Mouse (Mus musculus) stomach, embryonic 14.5 days (tissue): ENCODE measurements at regions not wholly inside any gene's neighbourhood (a gene's known extent, or its start where the extent isn't known, plus 50 kb on each side); places are given as distances from the start of the nearest gene placed in this dataset.

Experiments used
- ATAC-seq: fragments of 200-750 bp; cut with Nextera tagmentation; 2 replicates; pipeline ENCODE4 v1.8.0; 2017; ENCODE audit warnings: low read depth, moderate TSS enrichment; ENCODE audit not compliant: insufficient number of reproducible peaks, insufficient read depth, low FRiP score
- H3K27ac ChIP-seq: fragments of 300-500 bp; sonication (generic); 2 replicates; pipeline ENCODE4 v1.5.1; 2014; ENCODE audit warnings: mild to moderate bottlenecking, low read length, moderate library complexity, mixed read lengths
- H3K27me3 ChIP-seq: fragments of 300-500 bp; sonication (generic); 2 replicates; pipeline ENCODE4 v1.6.1; 2014; ENCODE audit warnings: low read length, control low read depth, mixed read lengths; ENCODE audit not compliant: control insufficient read depth, insufficient read depth
- H3K36me3 ChIP-seq: fragments of 300-500 bp; sonication (generic); 2 replicates; pipeline ENCODE4 v1.6.1; 2014; ENCODE audit warnings: mild to moderate bottlenecking, control low read depth, low read length, moderate library complexity, mixed read lengths; ENCODE audit not compliant: control insufficient read depth, insufficient read depth
- H3K4me1 ChIP-seq: fragments of 300-500 bp; sonication (generic); 2 replicates; pipeline ENCODE4 v1.6.1; 2014; ENCODE audit warnings: low read length, control low read depth, mixed read lengths; ENCODE audit not compliant: control insufficient read depth, insufficient read depth
- H3K4me2 ChIP-seq: fragments of 300-500 bp; sonication (generic); replicated peaks from 2 replicates; pipeline ENCODE4 v1.6.1; 2014; ENCODE audit warnings: low read depth, low read length, control low read depth
- H3K4me3 ChIP-seq: fragments of 300-500 bp; sonication (generic); 2 replicates; pipeline ENCODE4 v1.5.1; 2014; ENCODE audit warnings: low read depth, low read length, control low read depth
- H3K9ac ChIP-seq: fragments of 300-500 bp; sonication (generic); replicated peaks from 2 replicates; pipeline ENCODE4 v1.6.1; 2014; ENCODE audit warnings: low read depth, mild to moderate bottlenecking, control low read depth, low read length, moderate library complexity, mixed read lengths
- H3K9me3 ChIP-seq: fragments of 300-500 bp; sonication (generic); 2 replicates; pipeline ENCODE4 v1.6.1; 2016; ENCODE audit warnings: low read depth, low read length, control low read depth; ENCODE audit not compliant: control insufficient read depth
- whole genome bisulfite sequencing: fragments of 180-500 bp; shearing (Covaris S2); extraction: QIAGEN DNeasy Blood & Tissue Kit; methylation state at CpG from one replicate; pipeline ENCODE4 v1.1.7; 2014; 5-methylcytosine and 5-hydroxymethylcytosine counted together

DNA sequence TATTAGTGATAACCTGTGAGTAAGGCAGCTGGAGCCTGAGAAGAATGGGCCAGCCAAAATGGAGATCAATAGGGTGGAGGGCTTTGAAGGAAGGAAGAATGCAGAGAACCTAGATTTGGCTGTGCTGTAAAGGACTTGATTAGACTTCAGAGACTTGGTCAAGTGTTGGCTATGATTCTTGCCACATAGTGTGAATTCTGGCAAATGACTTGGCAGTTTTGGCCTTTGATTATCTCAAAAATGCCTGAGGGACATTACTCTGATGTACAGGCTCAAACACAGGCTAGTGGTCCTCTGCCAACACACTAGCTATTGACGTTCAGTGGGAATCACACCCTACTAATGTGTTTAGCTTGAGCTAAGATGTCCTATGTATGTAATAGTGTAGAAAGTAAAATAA, 237.5 kb downstream of the Osr1 start:
- no peaks in the 10 kb centered on the region for H3K27me3 ChIP-seq
- H3K27ac ChIP-seq = no peak overlapping the region
- H3K4me3 ChIP-seq = no peak overlapping the region
- ATAC-seq = no peak
- no peak overlapping the region for H3K4me2 ChIP-seq
- no peaks in the 10 kb centered on the region for H3K9me3 ChIP-seq
- H3K9ac ChIP-seq = no peak overlapping the region
- no peaks in the 10 kb centered on the region for H3K4me1 ChIP-seq
- no peaks in the 10 kb centered on the region for H3K36me3 ChIP-seq
- WGBS = 71% methylated on average over 1 of the region's 1 CpGs

GRCm38 (mm10) chr12:9833273-9833672, 263.4 kb downstream of the Osr1 start:
- no peak for ATAC-seq
- WGBS = 62% methylated on average over 3 of the region's 3 CpGs

DNA sequence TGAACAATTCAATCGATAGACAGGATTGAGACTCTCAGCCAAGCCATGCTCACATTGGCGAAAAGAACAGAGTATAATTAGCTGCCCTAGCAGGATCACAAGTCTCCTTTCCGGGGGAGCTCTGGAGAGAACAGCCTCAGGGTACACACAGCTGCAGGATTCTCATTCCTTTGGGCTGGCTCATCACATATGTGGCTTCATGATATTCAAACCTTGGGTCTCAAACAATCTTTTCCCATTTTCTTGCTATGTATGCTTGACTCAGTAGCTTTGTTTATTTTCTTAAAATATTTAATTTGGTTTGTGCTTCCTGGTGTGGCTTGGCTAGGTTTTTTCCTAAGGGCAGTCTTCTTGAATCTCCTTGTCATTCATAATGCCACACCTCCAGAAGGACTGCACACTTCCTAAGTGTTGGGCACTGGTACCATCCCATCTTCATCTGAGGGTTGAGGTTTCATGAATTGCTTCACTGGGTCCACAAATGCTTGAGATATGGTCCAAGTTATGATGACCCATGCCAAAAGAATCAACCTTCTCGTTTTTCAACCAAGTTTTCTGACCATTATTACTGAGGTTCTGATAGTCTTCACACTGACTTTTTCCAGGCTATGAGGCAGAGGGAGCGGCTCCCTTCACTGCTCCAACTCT, 269.4 kb downstream of the Osr1 start:
- Histone ChIP-seq H3K9me3 (no peaks in the 10 kb centered on the region), H3K36me3 (no peaks in the 10 kb centered on the region), H3K27me3 (no peaks in the 10 kb centered on the region), H3K9ac (no peak overlapping the region), H3K4me1 (no peaks in the 10 kb centered on the region), H3K27ac (no peak overlapping the region), H3K4me2 (no peak overlapping the region), H3K4me3 (no peak overlapping the region)
- 73% methylated on average over 5 of the region's 5 CpGs for WGBS
- ATAC-seq = no peak

More at GRCm38 (mm10) chr12:9833273-9833672, 263.4 kb downstream of the Osr1 start:
- H3K9ac ChIP-seq = no peak overlapping the region
- no peaks in the 10 kb centered on the region for H3K9me3 ChIP-seq
- H3K27me3 ChIP-seq = no peaks in the 10 kb centered on the region
- H3K4me3 ChIP-seq = no peak overlapping the region
- no peak overlapping the region for H3K4me2 ChIP-seq
- no peak overlapping the region for H3K27ac ChIP-seq
- H3K4me1 ChIP-seq = no peaks in the 10 kb centered on the region
- no peaks in the 10 kb centered on the region for H3K36me3 ChIP-seq

- 42% methylated on average over 2 of the region's 2 CpGs for WGBS
- H3K36me3 ChIP-seq = no peaks in the 10 kb centered on the region
- no peaks in the 10 kb centered on the region for H3K9me3 ChIP-seq
- no peaks in the 10 kb centered on the region for H3K27me3 ChIP-seq
- H3K4me3 ChIP-seq = no peak overlapping the region
- no peak for ATAC-seq
- no peak overlapping the region for H3K9ac ChIP-seq
- no peak overlapping the region for H3K27ac ChIP-seq
- no peak overlapping the region for H3K4me2 ChIP-seq
- no peaks in the 10 kb centered on the region for H3K4me1 ChIP-seq
Observed at GRCm38 (mm10) chr12:9839949-9840348, 270.0 kb downstream of the Osr1 start.

DNA sequence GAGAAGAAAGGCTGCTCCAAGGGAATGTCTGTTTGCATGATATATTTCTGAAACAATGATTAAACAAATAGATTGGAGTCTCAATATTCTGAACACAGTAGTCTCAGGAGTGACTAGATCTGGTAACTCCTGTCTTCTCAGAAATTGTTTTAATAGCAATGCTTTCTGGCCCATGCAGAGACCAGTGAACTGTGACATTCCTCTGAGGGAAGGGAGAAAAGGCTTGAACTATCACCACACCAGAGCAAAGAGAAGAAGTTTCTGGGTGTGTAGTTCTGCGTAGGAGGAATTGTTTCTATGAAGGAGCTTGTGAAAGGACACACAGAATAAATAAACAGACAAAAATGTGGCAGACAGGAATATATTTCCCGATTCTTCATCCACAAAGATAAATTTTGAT, 277.1 kb downstream of the Osr1 start:
- no peak overlapping the region for H3K27ac ChIP-seq

DNA sequence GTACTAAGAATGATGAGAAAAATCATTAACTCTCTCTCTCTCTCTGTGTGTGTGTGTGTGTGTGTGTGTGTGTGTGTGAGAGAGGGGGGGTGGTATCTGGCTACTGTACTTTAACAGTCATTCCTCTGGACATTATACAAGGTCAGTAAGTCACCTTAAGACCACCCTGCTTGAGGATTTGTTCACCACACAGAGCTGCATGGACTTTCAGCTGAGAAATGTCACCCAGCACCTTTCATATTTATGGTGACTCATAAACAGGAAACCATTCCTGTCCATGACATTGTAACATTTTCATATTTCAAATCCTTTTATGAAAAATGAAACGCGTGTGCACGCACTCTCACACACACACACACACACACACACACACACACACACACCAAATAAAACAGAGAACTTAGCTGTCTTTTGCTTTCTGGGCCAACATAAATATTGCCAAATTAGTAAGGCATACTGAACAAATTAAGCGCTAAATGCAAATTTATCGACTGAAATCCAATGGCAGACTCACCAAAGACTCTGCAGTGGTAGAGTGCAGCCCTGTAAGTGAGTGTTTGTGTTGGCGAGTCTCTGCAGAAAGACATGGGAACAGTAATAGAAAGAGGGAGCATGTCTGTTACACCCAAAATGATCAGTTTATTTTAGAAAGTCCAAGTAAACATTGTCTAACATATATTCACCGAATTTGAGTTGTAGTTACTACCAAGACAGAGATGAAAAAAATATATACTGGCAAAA, 277.7 kb downstream of the Osr1 start:
- Histone ChIP-seq H3K36me3 (no peaks in the 10 kb centered on the region), H3K9ac (no peak overlapping the region), H3K4me3 (no peak overlapping the region), H3K9me3 (no peaks in the 10 kb centered on the region), H3K27me3 (no peaks in the 10 kb centered on the region), H3K4me1 (no peaks in the 10 kb centered on the region), H3K4me2 (no peak overlapping the region), H3K27ac (no peak overlapping the region)
- ATAC-seq = no peak
- 57% methylated on average over 7 of the region's 7 CpGs for WGBS

More for the DNA sequence above, 277.1 kb downstream of the Osr1 start:
- Histone ChIP-seq H3K4me2 (no peak overlapping the region), H3K9me3 (no peaks in the 10 kb centered on the region), H3K36me3 (no peaks in the 10 kb centered on the region), H3K4me3 (no peak overlapping the region), H3K9ac (no peak overlapping the region), H3K27me3 (no peaks in the 10 kb centered on the region), H3K4me1 (no peaks in the 10 kb centered on the region)
- no peak for ATAC-seq
- WGBS = 65% methylated on average over 2 of the region's 2 CpGs

DNA sequence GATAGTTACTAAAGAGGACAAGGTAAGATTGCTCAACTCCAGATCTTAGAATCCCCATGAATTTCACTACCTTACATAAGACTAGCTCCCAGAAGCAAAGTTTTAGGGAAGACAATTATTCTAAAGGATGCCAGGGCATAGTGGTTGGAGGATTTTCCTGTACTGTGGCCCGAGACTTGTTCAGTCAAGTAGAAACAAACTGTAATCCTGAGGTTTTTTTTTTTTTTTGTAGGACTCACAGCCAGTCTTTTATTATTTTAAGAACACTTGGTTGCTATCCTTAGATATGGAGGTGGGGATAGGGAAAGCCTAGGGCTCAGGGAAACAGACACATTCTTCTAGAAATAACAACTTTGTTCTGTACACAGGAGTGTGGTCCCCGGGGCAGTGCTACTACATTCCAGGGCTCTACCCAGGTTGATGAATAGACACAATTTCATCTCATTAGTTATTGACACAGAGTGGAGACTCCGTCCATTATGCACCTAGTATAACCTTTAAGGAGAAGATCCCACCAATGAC, 285.6 kb downstream of the Osr1 start:
- no peak overlapping the region for H3K9ac ChIP-seq
- WGBS = 80% methylated on average over 3 of the region's 3 CpGs
- no peaks in the 10 kb centered on the region for H3K4me1 ChIP-seq
- H3K27me3 ChIP-seq = no peaks in the 10 kb centered on the region
- no peak overlapping the region for H3K4me3 ChIP-seq
- H3K4me2 ChIP-seq = no peak overlapping the region
- H3K27ac ChIP-seq = no peak overlapping the region
- no peak for ATAC-seq
- H3K36me3 ChIP-seq = no peaks in the 10 kb centered on the region
- H3K9me3 ChIP-seq = no peaks in the 10 kb centered on the region

DNA sequence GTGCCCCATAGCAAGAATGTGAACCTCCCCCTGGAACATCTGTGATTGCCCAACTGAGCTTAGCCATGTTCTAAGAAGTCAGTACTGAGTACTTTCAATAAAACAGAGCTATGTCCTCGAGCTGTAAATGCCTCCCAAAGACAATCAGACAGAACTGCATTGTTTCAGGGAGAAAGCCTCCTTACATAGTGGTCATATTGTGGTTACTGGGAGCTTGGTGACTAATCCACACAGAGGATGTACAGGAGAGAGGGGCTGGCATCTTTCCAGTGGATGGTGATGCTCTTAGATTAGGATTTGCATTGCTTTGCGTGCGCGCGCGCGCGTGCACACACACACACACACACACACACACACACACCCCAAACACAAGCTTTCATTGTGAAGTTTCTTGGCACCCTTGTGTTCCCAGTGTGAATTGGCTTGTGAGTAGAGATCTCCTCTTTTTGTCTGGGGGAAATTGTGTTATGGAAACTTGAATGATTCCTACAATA, 286.3 kb downstream of the Osr1 start:
- no peaks in the 10 kb centered on the region for H3K9me3 ChIP-seq
- no peaks in the 10 kb centered on the region for H3K4me1 ChIP-seq
- no peak for ATAC-seq
- no peak overlapping the region for H3K4me2 ChIP-seq
- H3K27ac ChIP-seq = no peak overlapping the region
- H3K9ac ChIP-seq = no peak overlapping the region
- H3K36me3 ChIP-seq = no peaks in the 10 kb centered on the region
- 87% methylated on average over 8 of the region's 8 CpGs for WGBS
- H3K27me3 ChIP-seq = no peaks in the 10 kb centered on the region
- no peak overlapping the region for H3K4me3 ChIP-seq
